Mouse (Mus musculus) embryonic fibroblast, embryonic 13.5 days (primary cell): ENCODE data around the gene Eml5.

Experiments used
- CTCF ChIP-seq: IDR thresholded peaks from 2 replicates; pipeline ENCODE4 v1.5.1; 2011; ENCODE audit warnings: mild to moderate bottlenecking, control low read depth, low read length, moderate library complexity, borderline replicate concordance; ENCODE audit not compliant: insufficient read depth
- POLR2A ChIP-seq: IDR thresholded peaks from 2 replicates; pipeline ENCODE4 v1.6.1; 2011; ENCODE audit warnings: low read depth, mild to moderate bottlenecking, control low read depth, low read length, moderate library complexity

DNA sequence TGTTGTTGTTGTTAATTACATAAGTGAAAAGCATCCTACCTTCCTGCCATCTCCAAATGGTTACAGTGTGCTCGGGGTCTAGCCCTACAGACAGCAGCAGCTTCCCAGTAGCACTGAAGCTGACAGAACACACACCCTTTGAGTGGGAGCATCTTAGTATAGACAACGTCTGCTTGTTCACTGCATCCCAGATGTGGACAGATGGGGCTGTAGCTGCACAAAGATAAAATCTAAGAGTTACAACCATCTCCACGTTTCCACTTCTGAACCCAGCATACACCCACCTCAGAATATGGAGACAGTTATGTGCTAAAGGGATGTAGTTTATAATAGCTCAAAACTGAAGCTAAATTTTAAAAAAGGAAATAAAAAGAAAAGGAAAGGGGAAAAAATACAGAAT is 99.0 kb downstream of the Eml5 start:
- TF ChIP-seq CTCF (no peak), POLR2A (no peak)
